Mouse (Mus musculus): Measurements from ENCODE around the gene Pan2.

GRCm38 (mm10) chr10:128326825-128327224 lies 23.7 kb downstream of the Pan2 start:
- TF ChIP-seq CTCF (IDR thresholded peaks at IDR 0.05; ENCODE audit: borderline replicate concordance, control insufficient read depth, extremely low read depth, insufficient read depth, low read length, poor library complexity) (no peak), POLR2A (IDR thresholded peaks at IDR 0.05; ENCODE audit: control insufficient read depth, extremely low read depth, insufficient read depth, low read length, poor library complexity) (no peak)
